Mouse (Mus musculus) cortical plate, adult 2 months (tissue): ENCODE results near the gene Tmco5b.

Source experiments
- CTCF ChIP-seq: fragments of 200-500 bp; IDR thresholded peaks from 2 replicates; pipeline ENCODE4 v1.5.1; 2011; ENCODE audit warnings: mild to moderate bottlenecking, control low read depth, low read length; ENCODE audit not compliant: insufficient read depth; ENCODE audit errors: extremely low read depth
- POLR2A ChIP-seq: fragments of 200-500 bp; IDR thresholded peaks from 2 replicates; pipeline ENCODE4 v1.6.1; 2011; ENCODE audit warnings: mild to moderate bottlenecking, low read length, control low read depth; ENCODE audit not compliant: insufficient read depth; ENCODE audit errors: extremely low read depth

DNA sequence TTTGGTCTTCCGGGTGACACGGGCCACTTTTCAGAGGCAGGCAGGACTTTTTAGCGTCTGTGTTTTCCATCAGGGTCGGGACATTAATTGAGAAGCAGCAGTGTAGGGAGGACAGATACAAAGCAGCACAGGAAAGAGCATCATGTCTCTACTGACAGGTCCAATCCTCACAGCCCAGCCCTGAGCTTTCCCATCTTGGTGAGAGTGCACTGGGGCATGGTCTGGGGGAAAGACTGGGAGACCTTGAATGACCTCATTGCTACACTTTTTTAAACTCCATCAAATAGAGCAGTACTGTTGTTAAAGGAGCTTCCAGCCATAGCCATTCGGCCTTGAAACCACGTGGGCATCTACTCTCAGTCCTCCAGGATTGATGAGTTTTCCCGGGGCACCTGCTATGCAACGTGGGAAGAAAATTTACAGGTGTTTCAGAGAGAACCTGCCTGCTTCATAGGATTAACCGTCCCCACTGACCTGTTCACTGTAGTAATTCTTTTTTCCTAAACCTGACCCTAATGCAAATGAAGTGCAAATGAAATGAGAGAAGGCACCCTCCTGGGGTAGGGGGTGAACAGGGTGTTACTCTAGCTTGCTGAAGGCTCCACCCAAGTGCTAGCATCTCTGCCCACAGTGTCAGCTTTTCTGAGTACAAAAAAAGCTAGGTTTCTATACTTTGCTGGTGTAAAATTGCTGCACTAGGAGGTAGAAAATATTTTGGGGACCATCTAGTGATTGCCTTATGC lies 48.4 kb downstream of the Tmco5b start:
- TF ChIP-seq POLR2A (no peak), CTCF (no peak)
